Mouse (Mus musculus): ENCODE measurements around the gene Pbp2. TPM values are rescaled to one million over a fixed set of nuclear protein-coding genes. Genes with fewer than 3 reads are reported as not detected.

Pbp2 gene
- polyA plus RNA-seq, 1 experiment from 2014 or later, result not detected

GRCm38 (mm10) chr6:135273066-135273465, 37.1 kb downstream of the Pbp2 start:
- 83% methylated on average over 6 of the region's 6 CpGs for WGBS
- Histone ChIP-seq H3K36me3 (no peaks in the 10 kb centered on the region), H3K4me3 (no peak overlapping the region), H3K27ac (replicated peaks) (no peak overlapping the region), H3K4me2 (no peak overlapping the region), H3K27me3 (replicated peaks) (no peaks in the 10 kb centered on the region), H3K9ac (no peak overlapping the region), H3K4me1 (peaks cover 29% of the 10 kb centered on the region), H3K9me3 (no peaks in the 10 kb centered on the region)
- ATAC-seq (ENCODE audit: extremely low read depth, insufficient number of reproducible peaks, low FRiP score, low TSS enrichment), result no peak

GRCm38 (mm10) chr6:135271761-135272160, 38.4 kb downstream of the Pbp2 start:
- peaks cover 29% of the 10 kb centered on the region for H3K4me1 ChIP-seq
- ATAC-seq (ENCODE audit: extremely low read depth, insufficient number of reproducible peaks, low FRiP score, low TSS enrichment), result no peak
- H3K4me3 ChIP-seq, result no peak overlapping the region
- H3K27ac ChIP-seq (replicated peaks), result no peak overlapping the region
- H3K4me2 ChIP-seq, result no peak overlapping the region
- no peaks in the 10 kb centered on the region for H3K9me3 ChIP-seq
- no peaks in the 10 kb centered on the region for H3K36me3 ChIP-seq
- H3K9ac ChIP-seq, result no peak overlapping the region
- H3K27me3 ChIP-seq (replicated peaks), result no peaks in the 10 kb centered on the region
- WGBS, result 60% methylated on average over 2 of the region's 2 CpGs

GRCm38 (mm10) chr6:135269626-135270025, 40.6 kb downstream of the Pbp2 start:
- Histone ChIP-seq H3K27ac (replicated peaks) (0 out of 2 replicates have a peak overlapping the region, but pooled peaks have one; percentile 20), H3K36me3 (no peaks in the 10 kb centered on the region)

GRCm38 (mm10) chr6:135268392-135268791, 41.8 kb downstream of the Pbp2 start:
- Histone ChIP-seq H3K27ac (replicated peaks) (peak overlapping the region; percentile 49; the same call in 1 of the 2 replicates), H3K4me3 (no peak overlapping the region), H3K36me3 (no peaks in the 10 kb centered on the region), H3K9me3 (peaks cover 4% of the 10 kb centered on the region; the same call in 1 of the 2 replicates), H3K27me3 (replicated peaks) (no peaks in the 10 kb centered on the region), H3K4me1 (peaks cover 19% of the 10 kb centered on the region), H3K4me2 (no peak overlapping the region), H3K9ac (no peak overlapping the region)
- ATAC-seq (ENCODE audit: extremely low read depth, insufficient number of reproducible peaks, low FRiP score, low TSS enrichment), result no peak

More at GRCm38 (mm10) chr6:135269626-135270025, 40.6 kb downstream of the Pbp2 start:
- Histone ChIP-seq H3K4me1 (peaks cover 20% of the 10 kb centered on the region), H3K4me2 (no peak overlapping the region), H3K4me3 (no peak overlapping the region), H3K9me3 (no peaks in the 10 kb centered on the region), H3K9ac (no peak overlapping the region), H3K27me3 (replicated peaks) (no peaks in the 10 kb centered on the region)
- 68% methylated on average over 6 of the region's 6 CpGs for WGBS
- ATAC-seq (ENCODE audit: extremely low read depth, insufficient number of reproducible peaks, low FRiP score, low TSS enrichment), result no peak

- peaks cover 4% of the 10 kb centered on the region; the same call in 1 of the 2 replicates for H3K9me3 ChIP-seq
- H3K27me3 ChIP-seq (replicated peaks), result no peaks in the 10 kb centered on the region
- H3K4me2 ChIP-seq, result no peak overlapping the region
- H3K36me3 ChIP-seq, result no peaks in the 10 kb centered on the region
- H3K4me1 ChIP-seq, result peaks cover 14% of the 10 kb centered on the region
- no peak for ATAC-seq (ENCODE audit: extremely low read depth, insufficient number of reproducible peaks, low FRiP score, low TSS enrichment)
- no peak overlapping the region for H3K27ac ChIP-seq (replicated peaks)
- 65% methylated on average over 3 of the region's 3 CpGs for WGBS
- H3K9ac ChIP-seq, result no peak overlapping the region
- H3K4me3 ChIP-seq, result no peak overlapping the region
Observed at GRCm38 (mm10) chr6:135267221-135267620, 43.0 kb downstream of the Pbp2 start.

- H3K9ac ChIP-seq, result no peak overlapping the region
- 0 out of 2 replicates have a peak, but pooled peaks cover 3% of the 10 kb centered on the region for H3K4me1 ChIP-seq
- no peak overlapping the region for H3K4me3 ChIP-seq
- no peaks in the 10 kb centered on the region for H3K27me3 ChIP-seq (replicated peaks)
- H3K27ac ChIP-seq (replicated peaks), result no peak overlapping the region
- H3K4me2 ChIP-seq, result no peak overlapping the region
- ATAC-seq (ENCODE audit: extremely low read depth, insufficient number of reproducible peaks, low FRiP score, low TSS enrichment), result no peak
- 86% methylated on average over 1 of the region's 1 CpGs for WGBS
- no peaks in the 10 kb centered on the region for H3K36me3 ChIP-seq
- H3K9me3 ChIP-seq, result peaks cover 4% of the 10 kb centered on the region; the same call in 1 of the 2 replicates
Observed at GRCm38 (mm10) chr6:135266056-135266455, 44.1 kb downstream of the Pbp2 start.

GRCm38 (mm10) chr6:135264136-135264535, 46.1 kb downstream of the Pbp2 start:
- 88% methylated on average over 6 of the region's 6 CpGs for whole genome bisulfite sequencing
- Histone ChIP-seq H3K9me3 (peaks cover 4% of the 10 kb centered on the region; the same call in 1 of the 2 replicates), H3K9ac (no peak overlapping the region), H3K4me3 (no peak overlapping the region), H3K27ac (replicated peaks) (no peak overlapping the region), H3K36me3 (no peaks in the 10 kb centered on the region), H3K4me2 (no peak overlapping the region), H3K27me3 (replicated peaks) (no peaks in the 10 kb centered on the region), H3K4me1 (no peaks in the 10 kb centered on the region)
- no peak for ATAC-seq (ENCODE audit: extremely low read depth, insufficient number of reproducible peaks, low FRiP score, low TSS enrichment)

- Histone ChIP-seq H3K4me2 (no peak overlapping the region), H3K27ac (replicated peaks) (no peak overlapping the region), H3K27me3 (replicated peaks) (no peaks in the 10 kb centered on the region), H3K4me1 (no peaks in the 10 kb centered on the region), H3K9me3 (peaks cover 4% of the 10 kb centered on the region; the same call in 1 of the 2 replicates), H3K9ac (no peak overlapping the region), H3K4me3 (no peak overlapping the region), H3K36me3 (no peaks in the 10 kb centered on the region)
- WGBS, result 76% methylated on average over 2 of the region's 2 CpGs
- ATAC-seq (ENCODE audit: extremely low read depth, insufficient number of reproducible peaks, low FRiP score, low TSS enrichment), result no peak
Observed at GRCm38 (mm10) chr6:135262565-135262964, 47.6 kb downstream of the Pbp2 start.

- no peak for ATAC-seq (ENCODE audit: extremely low read depth, insufficient number of reproducible peaks, low FRiP score, low TSS enrichment)
- H3K27ac ChIP-seq (replicated peaks), result no peak overlapping the region
Observed at GRCm38 (mm10) chr6:135261124-135261523, 49.1 kb downstream of the Pbp2 start.

GRCm38 (mm10) chr6:135260435-135260834, 49.8 kb downstream of the Pbp2 start:
- ATAC-seq (ENCODE audit: extremely low read depth, insufficient number of reproducible peaks, low FRiP score, low TSS enrichment), result no peak
- no peak overlapping the region for H3K4me3 ChIP-seq
- no peak overlapping the region for H3K9ac ChIP-seq
- no peaks in the 10 kb centered on the region for H3K4me1 ChIP-seq
- no peak overlapping the region for H3K4me2 ChIP-seq
- WGBS, result 86% methylated on average over 6 of the region's 6 CpGs
- no peaks in the 10 kb centered on the region for H3K27me3 ChIP-seq (replicated peaks)
- no peaks in the 10 kb centered on the region for H3K36me3 ChIP-seq
- no peak overlapping the region for H3K27ac ChIP-seq (replicated peaks)
- peaks cover 10% of the 10 kb centered on the region for H3K9me3 ChIP-seq

More at GRCm38 (mm10) chr6:135261124-135261523, 49.1 kb downstream of the Pbp2 start:
- WGBS, result 82% methylated on average over 9 of the region's 9 CpGs
- Histone ChIP-seq H3K36me3 (no peaks in the 10 kb centered on the region), H3K4me2 (no peak overlapping the region), H3K9me3 (peaks cover 4% of the 10 kb centered on the region; the same call in 1 of the 2 replicates), H3K9ac (no peak overlapping the region), H3K27me3 (replicated peaks) (no peaks in the 10 kb centered on the region), H3K4me3 (no peak overlapping the region), H3K4me1 (no peaks in the 10 kb centered on the region)

All from heart, embryonic 13.5 days (tissue).